Mouse (Mus musculus) bone marrow macrophage, adult 2 months (primary cell): ENCODE measurements around the gene Dhtkd1.
"Not testable (repeated sequence)": the region's sequence is repeated elsewhere in the genome, so short reads cannot be mapped to it uniquely, and the experiment has no call there.

Source experiments
- CTCF ChIP-seq: IDR thresholded peaks from 2 replicates; pipeline ENCODE4 v1.5.1; 2012; ENCODE audit warnings: low read depth, mild to moderate bottlenecking, low read length, moderate library complexity
- POLR2A ChIP-seq: IDR thresholded peaks from 2 replicates; pipeline ENCODE4 v1.6.1; 2012; ENCODE audit warnings: mild to moderate bottlenecking, low read depth, low read length, borderline replicate concordance

DNA sequence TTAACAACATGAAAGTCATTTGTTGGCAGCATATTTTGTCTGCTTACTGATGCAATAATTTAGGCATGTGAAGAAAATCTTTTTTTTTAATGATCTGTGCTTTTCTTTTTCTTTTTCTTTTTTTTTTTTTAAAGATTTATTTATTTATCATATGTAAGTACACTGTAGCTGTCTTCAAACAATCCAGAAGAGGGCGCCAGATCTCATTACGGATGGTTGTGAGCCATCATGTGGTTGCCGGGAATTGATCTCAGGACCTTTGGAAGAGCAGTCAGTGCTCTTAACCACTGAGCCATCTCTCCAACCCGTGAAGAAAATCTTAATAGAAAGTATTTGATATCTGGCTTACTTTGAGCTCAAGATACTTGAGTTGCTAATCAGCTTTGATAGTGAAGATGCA, 21.1 kb upstream of the Dhtkd1 start:
- not testable (repeated sequence) for TF ChIP-seq CTCF, POLR2A
